Mouse (Mus musculus) thymus, adult 2 months (tissue): Measurements from ENCODE around the gene Nr2f6.

Experiments used
- CTCF ChIP-seq: fragments of 200-500 bp; IDR thresholded peaks from 2 replicates; pipeline ENCODE4 v1.5.1; 2012; ENCODE audit warnings: mild to moderate bottlenecking, control low read depth, low read length, moderate library complexity, borderline replicate concordance; ENCODE audit not compliant: control insufficient read depth, poor library complexity, insufficient read depth; ENCODE audit errors: extremely low read depth
- POLR2A ChIP-seq: fragments of 200-500 bp; IDR thresholded peaks from 2 replicates; pipeline ENCODE4 v1.6.1; 2012; ENCODE audit warnings: mild to moderate bottlenecking, low read length, control low read depth, moderate library complexity; ENCODE audit not compliant: control insufficient read depth, poor library complexity, insufficient read depth; ENCODE audit errors: extremely low read depth

DNA sequence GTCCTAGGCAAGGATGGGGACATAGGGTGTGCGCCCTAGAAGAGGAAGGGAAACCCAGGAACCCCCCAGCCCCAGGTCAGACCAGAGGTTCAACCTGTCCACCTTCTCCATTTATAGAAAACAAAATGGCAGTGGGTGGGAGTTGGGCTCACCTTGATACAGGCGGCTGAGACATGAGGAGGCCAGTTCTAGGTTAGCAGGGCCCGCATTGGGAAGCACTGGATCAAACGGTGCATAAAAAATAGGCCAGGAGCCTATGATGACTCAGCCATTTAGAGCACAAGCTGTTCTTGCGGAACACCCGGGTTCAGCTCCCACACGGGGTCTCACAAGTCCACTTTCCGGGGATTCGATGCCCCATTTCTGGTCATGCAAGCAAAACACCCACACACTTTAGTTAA lies 23.2 kb upstream of the Nr2f6 start:
- TF ChIP-seq POLR2A (no peak), CTCF (no peak)
